In the genomic region with DNA sequence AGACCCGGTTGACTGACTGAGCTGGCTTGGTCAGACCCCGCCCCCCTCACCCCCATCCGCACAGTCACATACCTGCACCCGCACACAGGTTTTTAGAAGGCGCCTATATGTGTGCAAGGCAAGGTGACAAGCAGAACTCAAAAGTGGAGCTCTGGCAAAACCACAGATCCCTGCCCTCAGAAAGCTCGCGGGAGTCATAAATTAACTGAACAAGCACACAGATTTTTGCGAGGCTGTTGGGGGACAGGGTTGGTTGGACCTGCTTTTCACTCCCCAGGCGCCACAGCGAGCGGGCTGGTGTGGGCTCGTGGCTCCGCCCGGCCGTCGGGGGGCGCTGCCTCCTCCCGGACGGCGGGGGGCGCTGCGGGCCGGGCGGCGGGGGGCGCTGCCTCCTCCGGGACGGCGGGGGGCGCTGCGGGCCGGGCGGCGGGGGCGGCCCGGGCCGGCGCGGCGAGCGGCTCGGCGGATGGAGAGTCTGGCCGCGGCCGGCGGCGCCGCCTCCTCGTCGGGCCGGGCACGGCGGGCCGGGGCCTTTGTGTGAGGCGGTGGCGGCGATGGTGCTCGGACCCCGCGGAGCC, we compare ENCODE assay signal across 8 mouse cellular contexts. TPM values are rescaled to one million over a fixed set of nuclear protein-coding genes. Genes with fewer than 3 reads are reported as not detected.
DNase-seq lines count a peak whose midpoint lies in the region; ATAC-seq and TF ChIP-seq lines count a peak whose summit lies in the region.

Zbtb39 (plus strand) TSS at position 456 of the 578 bp plus-strand sequence.

- WGBS in forebrain, embryonic 10.5 days = under 1% methylated on average over 59 of the region's 61 CpGs
- WGBS in heart, postnatal 0 days = 2% methylated on average over 39 of the region's 61 CpGs
- 1% methylated on average over 28 of the region's 61 CpGs for WGBS in liver, postnatal 0 days (ENCODE audit: insufficient replicate concordance)
- whole genome bisulfite sequencing in neural tube, embryonic 14.5 days = 2% methylated on average over 38 of the region's 61 CpGs

- H3K36me3 ChIP-seq in forebrain, embryonic 10.5 days (replicated peaks) = peaks cover 33% of the 10 kb centered on the region
- H3K36me3 ChIP-seq in heart, postnatal 0 days (replicated peaks; ENCODE audit: control insufficient read depth, insufficient read depth, low read length) = peaks cover 30% of the 10 kb centered on the region
- H3K36me3 ChIP-seq in liver, postnatal 0 days (replicated peaks; ENCODE audit: insufficient read depth, low read length) = peaks cover 28% of the 10 kb centered on the region
- peaks cover 26% of the 10 kb centered on the region for H3K36me3 ChIP-seq in neural tube, embryonic 14.5 days (ENCODE audit: control insufficient read depth, insufficient read depth, low read length)

- DNase-seq in CD8-positive naive resting alpha-beta T cell, adult 2 months (ENCODE audit: low read depth in 2 of 2, low spot score in 2 of 2) = peak; percentile 75 to 76
- DNase-seq in forebrain, embryonic 10.5 days (ENCODE audit: extremely low spot score, low spot score) = peak; percentile 72
- DNase-seq in heart, postnatal 0 days (ENCODE audit: low spot score) = peak; percentile 67
- peak; percentile 78 to 91 for DNase-seq in kidney, postnatal 25 days
- DNase-seq in liver, postnatal 0 days = peak; percentile 85
- DNase-seq in testis, postnatal 10 days (ENCODE audit: low spot score) = peak; percentile 89

- peaks cover 13% of the 10 kb centered on the region for H3K27me3 ChIP-seq in forebrain, embryonic 10.5 days (ENCODE audit: poor library complexity, severe bottlenecking)
- no peaks in the 10 kb centered on the region for H3K27me3 ChIP-seq in heart, postnatal 0 days (ENCODE audit: control insufficient read depth, insufficient read depth, low read length)
- no peaks in the 10 kb centered on the region for H3K27me3 ChIP-seq in liver, postnatal 0 days (ENCODE audit: insufficient read depth, low read length)
- H3K27me3 ChIP-seq in neural tube, embryonic 14.5 days (ENCODE audit: control insufficient read depth, insufficient read depth, low read length) = no peaks in the 10 kb centered on the region

- H3K27ac ChIP-seq in brown adipose tissue, adult 24 weeks (replicated peaks; ENCODE audit: low read depth, low read length) = peak within 1 kb of the TSS; percentile 24
- peak within 1 kb of the TSS; percentile 97 for H3K27ac ChIP-seq in forebrain, embryonic 10.5 days
- H3K27ac ChIP-seq in heart, postnatal 0 days (ENCODE audit: low read depth) = peak within 1 kb of the TSS; percentile 83
- peak within 1 kb of the TSS; percentile 90 for H3K27ac ChIP-seq in liver, postnatal 0 days (ENCODE audit: low read depth)
- peak within 1 kb of the TSS; percentile 70 for H3K27ac ChIP-seq in neural tube, embryonic 14.5 days (ENCODE audit: low read depth, low read length)

- TF ChIP-seq EP300 in heart, postnatal 0 days (IDR thresholded peaks at IDR 0.05; ENCODE audit: low read depth) = no peak
- no peak for TF ChIP-seq EP300 in liver, postnatal 0 days (IDR thresholded peaks at IDR 0.05; ENCODE audit: low read depth)

- peak within 1 kb of the TSS; percentile 84 for H3K4me2 ChIP-seq in heart, postnatal 0 days (ENCODE audit: low read depth, low read length)
- peak within 1 kb of the TSS; percentile 89 for H3K4me2 ChIP-seq in liver, postnatal 0 days (ENCODE audit: low read depth, low read length)
- peak within 1 kb of the TSS; percentile 80 for H3K4me2 ChIP-seq in neural tube, embryonic 14.5 days (ENCODE audit: low read depth, low read length)

- peak within 1 kb of the TSS; percentile 92 for H3K4me3 ChIP-seq in brown adipose tissue, adult 24 weeks (ENCODE audit: insufficient read depth, low read depth, low read length)
- peak within 1 kb of the TSS; percentile 100 for H3K4me3 ChIP-seq in forebrain, embryonic 10.5 days
- H3K4me3 ChIP-seq in heart, postnatal 0 days (ENCODE audit: low read depth, low read length) = peak within 1 kb of the TSS; percentile 91
- peak within 1 kb of the TSS; percentile 82 for H3K4me3 ChIP-seq in liver, postnatal 0 days (ENCODE audit: low read depth, low read length)
- H3K4me3 ChIP-seq in neural tube, embryonic 14.5 days (ENCODE audit: low read depth, low read length) = peak within 1 kb of the TSS; percentile 87

- H3K9me3 ChIP-seq in forebrain, embryonic 10.5 days = peaks cover 16% of the 10 kb centered on the region; the same call in 1 of the 2 replicates
- no peaks in the 10 kb centered on the region for H3K9me3 ChIP-seq in heart, postnatal 0 days (replicated peaks; ENCODE audit: control insufficient read depth, low read length)
- H3K9me3 ChIP-seq in liver, postnatal 0 days (ENCODE audit: low read length) = no peaks in the 10 kb centered on the region
- no peaks in the 10 kb centered on the region for H3K9me3 ChIP-seq in neural tube, embryonic 14.5 days (ENCODE audit: control insufficient read depth, low read length)

- peak; percentile 43 for TF ChIP-seq CTCF in heart, postnatal 0 days (IDR thresholded peaks at IDR 0.05; ENCODE audit: low read depth)
- TF ChIP-seq CTCF in liver, postnatal 0 days (IDR thresholded peaks at IDR 0.05; ENCODE audit: low read depth) = peak; percentile 62

- H3K9ac ChIP-seq in heart, postnatal 0 days (replicated peaks; ENCODE audit: low read depth, low read length) = peak within 1 kb of the TSS; percentile 97
- H3K9ac ChIP-seq in liver, postnatal 0 days (replicated peaks) = peak within 1 kb of the TSS; percentile 95
- H3K9ac ChIP-seq in neural tube, embryonic 14.5 days (replicated peaks; ENCODE audit: low read depth, low read length) = peak within 1 kb of the TSS; percentile 89

- ATAC-seq in heart, postnatal 0 days (ENCODE audit: insufficient read depth, low read depth) = peak; percentile 90
- ATAC-seq in liver, postnatal 0 days = peak; percentile 77
- ATAC-seq in neural tube, embryonic 14.5 days (ENCODE audit: low read depth) = peak; percentile 86

- peaks cover 2% of the 10 kb centered on the region; the same call in 1 of the 2 replicates for H3K4me1 ChIP-seq in brown adipose tissue, adult 24 weeks (ENCODE audit: control insufficient read depth, insufficient read depth, insufficient read length, low read length)
- H3K4me1 ChIP-seq in forebrain, embryonic 10.5 days = peaks cover 18% of the 10 kb centered on the region
- H3K4me1 ChIP-seq in heart, postnatal 0 days (ENCODE audit: control insufficient read depth, insufficient read depth) = peaks cover 9% of the 10 kb centered on the region
- H3K4me1 ChIP-seq in liver, postnatal 0 days (ENCODE audit: insufficient read depth) = peaks cover 31% of the 10 kb centered on the region
- peaks cover 9% of the 10 kb centered on the region for H3K4me1 ChIP-seq in neural tube, embryonic 14.5 days (ENCODE audit: control insufficient read depth, insufficient read depth, low read length)

RNA-seq across cellular contexts. Expression of gene Zbtb39, which starts in this region (rescaled TPM):
- 2.7 and 3.3 TPM in 2 replicates for polyA plus RNA-seq in brown adipose tissue, adult 24 weeks (2012; ENCODE audit: insufficient read depth, insufficient read length, missing spikeins)
- 4.4 and 5.3 TPM in 2 replicates for polyA plus RNA-seq in forebrain, embryonic 10.5 days (2016; fragmentation: Nextera tagmentation; extraction: Ambion mirVana)
- 5.2 and 5.8 TPM in 2 replicates for total RNA-seq in heart, postnatal 0 days (2014; rRNA removed; ENCODE audit: low replicate concordance)
- 0.94 and 1.1 TPM in 2 replicates for polyA plus RNA-seq in heart, postnatal 0 days (2015; fragmentation: Nextera tagmentation; extraction: Ambion mirVana)
- 1.0 and 1.1 TPM in 2 replicates for polyA plus RNA-seq in liver, postnatal 0 days (2015; fragmentation: Nextera tagmentation; extraction: Ambion mirVana)
- polyA plus RNA-seq in neural tube, embryonic 14.5 days (2014; fragmentation: Nextera tagmentation; extraction: Ambion mirVana) = 4.8 TPM in 2 replicates

Comparison
In these comparisons a context has a peak if more than half of its experiments do, and no peak if none do; other contexts are left out.
1. Peak in every context shown above with its lines: DNase-seq, ATAC-seq, H3K4me3 ChIP-seq and H3K27ac ChIP-seq.
2. H3K27ac ChIP-seq: peak in every context shown above with its lines; median percentile 97 in forebrain, embryonic 10.5 days; 90 in liver, postnatal 0 days; 83 in heart, postnatal 0 days; 70 in neural tube, embryonic 14.5 days; 24 in brown adipose tissue, adult 24 weeks.